Mouse (Mus musculus) heart, embryonic 14.5 days (tissue): ENCODE data around the gene Ank. TPM values are rescaled to one million over a fixed set of nuclear protein-coding genes. Genes with fewer than 3 reads are reported as not detected.

ENCODE experiments used
- ATAC-seq: fragments of 200-750 bp; cut with Nextera tagmentation; 2 replicates; pipeline ENCODE4 v1.8.0; 2017; ENCODE audit warnings: low read depth, moderate TSS enrichment; ENCODE audit not compliant: insufficient number of reproducible peaks, insufficient read depth, low FRiP score
- H3K27ac ChIP-seq, 2 experiments: fragments of 200-500 bp in 1 of 2; fragments of 300-500 bp in 1 of 2; sonication (generic) in 1 of 2; replicated peaks in 1 of 2; 2 replicates each; pipeline ENCODE4 v1.5.1; 2012 to 2014; ENCODE audit warnings: low read depth in 2 of 2, low read length in 2 of 2, control low read depth in 1 of 2, mild to moderate bottlenecking in 1 of 2, mixed read lengths in 1 of 2; ENCODE audit not compliant: control insufficient read depth in 1 of 2, insufficient read depth in 1 of 2
- H3K27me3 ChIP-seq: fragments of 300-500 bp; sonication (generic); 2 replicates; pipeline ENCODE4 v1.6.1; 2014; ENCODE audit warnings: mild to moderate bottlenecking, low read length, control low read depth; ENCODE audit not compliant: control insufficient read depth, insufficient read depth
- H3K36me3 ChIP-seq: fragments of 300-500 bp; sonication (generic); 2 replicates; pipeline ENCODE4 v1.6.1; 2014; ENCODE audit warnings: mild to moderate bottlenecking, control low read depth, low read length, mixed read lengths; ENCODE audit not compliant: control insufficient read depth, insufficient read depth
- H3K4me1 ChIP-seq, 2 experiments: fragments of 200-500 bp in 1 of 2; fragments of 300-500 bp in 1 of 2; sonication (generic) in 1 of 2; 2 replicates each; pipeline ENCODE4 v1.6.1; 2012 to 2014; ENCODE audit warnings: low read length in 2 of 2, control low read depth in 1 of 2, mixed read lengths in 1 of 2; ENCODE audit not compliant: control insufficient read depth in 2 of 2, insufficient read depth in 2 of 2
- H3K4me2 ChIP-seq: fragments of 300-500 bp; sonication (generic); 2 replicates; pipeline ENCODE4 v1.6.1; 2014; ENCODE audit warnings: mild to moderate bottlenecking, low read length
- H3K4me3 ChIP-seq, 2 experiments: fragments of 200-500 bp in 1 of 2; fragments of 300-500 bp in 1 of 2; sonication (generic) in 1 of 2; 2 replicates each; pipeline ENCODE4 v1.5.1; 2012 to 2014; ENCODE audit warnings: low read length in 2 of 2, mild to moderate bottlenecking in 2 of 2, control low read depth in 1 of 2, low read depth in 1 of 2, moderate library complexity in 1 of 2; ENCODE audit not compliant: control insufficient read depth in 1 of 2, insufficient read depth in 1 of 2
- H3K9ac ChIP-seq: fragments of 300-500 bp; sonication (generic); 2 replicates; pipeline ENCODE4 v1.6.1; 2014; ENCODE audit warnings: mild to moderate bottlenecking, low read length
- H3K9me3 ChIP-seq: fragments of 300-500 bp; sonication (generic); 2 replicates; pipeline ENCODE4 v1.6.1; 2016; ENCODE audit warnings: low read length, control low read depth; ENCODE audit not compliant: control insufficient read depth
- WGBS: fragments of 180-500 bp; shearing (Covaris S2); extraction: QIAGEN DNeasy Blood & Tissue Kit; methylation state at CpG from one replicate; pipeline ENCODE4 v1.1.7; 2014; 5-methylcytosine and 5-hydroxymethylcytosine counted together
- polyA plus RNA-seq: library from polyadenylated mRNA; unstranded; fragments of >200 nt; fragmentation: Nextera tagmentation; extraction: Ambion mirVana; gene quantifications from 2 replicates; pipeline ENCODE4 v1.2.1, GENCODE M21; 2014

Ank gene
- polyA plus RNA-seq, 1 experiment from 2014 or later, result 15.9 TPM

- Histone ChIP-seq H3K27ac (peak overlapping the region; percentile 82 to 93), H3K27me3 (no peaks in the 10 kb centered on the region), H3K9me3 (no peaks in the 10 kb centered on the region), H3K4me2 (peak overlapping the region; percentile 48; the same call in 1 of the 2 replicates), H3K36me3 (peaks cover 43% of the 10 kb centered on the region), H3K9ac (no peak overlapping the region), H3K4me1 (peaks cover 15 to 38% of the 10 kb centered on the region in 2 experiments), H3K4me3 (no peak overlapping the region)
- 58% methylated on average over 3 of the region's 3 CpGs for WGBS
- ATAC-seq, result no peak
These were observed 153.2 kb downstream of the Ank start for GRCm38 (mm10) chr15:27619683-27620082.

GRCm38 (mm10) chr15:27620475-27621185 lies 154.2 kb downstream of the Ank start:
- H3K4me1 ChIP-seq, result peaks cover 19 to 48% of the 10 kb centered on the region in 2 experiments
- H3K9ac ChIP-seq, result no peak overlapping the region
- no peak overlapping the region for H3K4me3 ChIP-seq
- no peak for ATAC-seq
- H3K9me3 ChIP-seq, result no peaks in the 10 kb centered on the region
- H3K27me3 ChIP-seq, result no peaks in the 10 kb centered on the region
- peaks cover 34% of the 10 kb centered on the region for H3K36me3 ChIP-seq
- no peak overlapping the region for H3K4me2 ChIP-seq
- H3K27ac ChIP-seq, result no peak overlapping the region
- 78% methylated on average over 6 of the region's 6 CpGs for WGBS

GRCm38 (mm10) chr15:27623286-27623685 lies 156.8 kb downstream of the Ank start:
- Histone ChIP-seq H3K4me2 (no peak overlapping the region), H3K36me3 (peaks cover 29% of the 10 kb centered on the region; the same call in 1 of the 2 replicates), H3K9me3 (no peaks in the 10 kb centered on the region), H3K27ac (no peak overlapping the region), H3K9ac (no peak overlapping the region), H3K27me3 (no peaks in the 10 kb centered on the region), H3K4me3 (no peak overlapping the region), H3K4me1 (peaks cover 25 to 59% of the 10 kb centered on the region in 2 experiments)
- no peak for ATAC-seq
- WGBS, result 74% methylated on average over 6 of the region's 6 CpGs

GRCm38 (mm10) chr15:27625014-27625889 lies 158.8 kb downstream of the Ank start:
- Histone ChIP-seq H3K4me2 (0 out of 2 replicates have a peak overlapping the region, but pooled peaks have one; percentile 3), H3K27me3 (no peaks in the 10 kb centered on the region), H3K9ac (no peak overlapping the region), H3K36me3 (peaks cover 29% of the 10 kb centered on the region; the same call in 1 of the 2 replicates), H3K4me3 (no peak overlapping the region), H3K4me1 (peaks cover 23 to 57% of the 10 kb centered on the region in 2 experiments), H3K27ac (peak overlapping the region; percentile 35 to 64), H3K9me3 (no peaks in the 10 kb centered on the region)
- ATAC-seq, result no peak
- 73% methylated on average over 13 of the region's 13 CpGs for WGBS

GRCm38 (mm10) chr15:27625890-27626255 lies 159.4 kb downstream of the Ank start:
- no peaks in the 10 kb centered on the region for H3K27me3 ChIP-seq
- H3K36me3 ChIP-seq, result peaks cover 26% of the 10 kb centered on the region; the same call in 1 of the 2 replicates
- peaks cover 23 to 54% of the 10 kb centered on the region in 2 experiments for H3K4me1 ChIP-seq
- H3K4me3 ChIP-seq, result no peak overlapping the region
- H3K9me3 ChIP-seq, result no peaks in the 10 kb centered on the region
- peak overlapping the region; percentile 3; the same call in 1 of the 2 replicates for H3K4me2 ChIP-seq
- peak overlapping the region; percentile 35 to 64; a peak in 3 of 4 replicates for H3K27ac ChIP-seq
- 56% methylated on average over 10 of the region's 10 CpGs for WGBS
- H3K9ac ChIP-seq, result 0 out of 2 replicates have a peak overlapping the region, but pooled peaks have one; percentile 1
- no peak for ATAC-seq

- H3K27ac ChIP-seq, result peak overlapping the region in 1 of 2 experiments; percentile 64; a peak in 2 of 4 replicates
- H3K4me3 ChIP-seq, result no peak overlapping the region
- no peak overlapping the region for H3K9ac ChIP-seq
- peaks cover 23 to 50% of the 10 kb centered on the region in 2 experiments for H3K4me1 ChIP-seq
- ATAC-seq, result no peak
- H3K9me3 ChIP-seq, result no peaks in the 10 kb centered on the region
- H3K36me3 ChIP-seq, result peaks cover 26% of the 10 kb centered on the region; the same call in 1 of the 2 replicates
- H3K27me3 ChIP-seq, result no peaks in the 10 kb centered on the region
- H3K4me2 ChIP-seq, result peak overlapping the region; percentile 3; the same call in 1 of the 2 replicates
- 86% methylated on average over 1 of the region's 1 CpGs for WGBS
These were observed 159.8 kb downstream of the Ank start for GRCm38 (mm10) chr15:27626314-27626713.

- 88% methylated on average over 9 of the region's 9 CpGs for WGBS
- H3K36me3 ChIP-seq, result peaks cover 15% of the 10 kb centered on the region; the same call in 1 of the 2 replicates
- H3K9ac ChIP-seq, result no peak overlapping the region
- no peak overlapping the region for H3K27ac ChIP-seq
- peaks cover 23 to 50% of the 10 kb centered on the region in 2 experiments for H3K4me1 ChIP-seq
- H3K4me3 ChIP-seq, result no peak overlapping the region
- no peaks in the 10 kb centered on the region for H3K9me3 ChIP-seq
- no peaks in the 10 kb centered on the region for H3K27me3 ChIP-seq
- ATAC-seq, result no peak
- no peak overlapping the region for H3K4me2 ChIP-seq
These were observed 161.3 kb downstream of the Ank start for GRCm38 (mm10) chr15:27627794-27628193.
